Mouse (Mus musculus): ENCODE results near the gene Gle1. TPM values are rescaled to one million over a fixed set of nuclear protein-coding genes. Genes with fewer than 3 reads are reported as not detected.
A peak's percentile ranks its signal among the peaks of the same experiment; 100 is the strongest.
"Not testable (repeated sequence)": the region's sequence is repeated elsewhere in the genome, so short reads cannot be mapped to it uniquely, and the experiment has no call there.

The Gle1 gene
- total RNA-seq (2021), result 10 to 100 TPM; 43.2 to 44.4 TPM
- long read RNA-seq, full-length matches to known transcripts, result 95 of 116 reads
- long read RNA-seq, partial matches to known transcripts, result 4 of 116 reads
- long read RNA-seq, other reads (novel, unspliced or antisense), result 17 of 116 reads

- peak; percentile 96 to 97 for DNase-seq (ENCODE audit: low spot score in 2 of 2)
Measured at GRCm38 (mm10) chr2:29934906-29935599, at the start of gene Gle1. Gene Gle1, plus strand, starts transcription at chr2:29935426.

- not testable (repeated sequence) for DNase-seq (ENCODE audit: low spot score in 2 of 2)
Measured at GRCm38 (mm10) chr2:29886659-29887292, 48.5 kb upstream of the Gle1 start.

GRCm38 (mm10) chr2:29889066-29889944, 45.9 kb upstream of the Gle1 start, which contains the start of gene Odf2:
Gene Odf2, plus strand, starts transcription at chr2:29889221.
- DNase-seq (ENCODE audit: low spot score in 2 of 2), result peak; percentile 99

- DNase-seq (ENCODE audit: low spot score in 2 of 2), result peak; percentile 80 to 87
Measured at GRCm38 (mm10) chr2:29889991-29890833, 45.0 kb upstream of the Gle1 start.

- DNase-seq (ENCODE audit: low spot score in 2 of 2), result no peak
Measured at GRCm38 (mm10) chr2:29891773-29892172, 43.5 kb upstream of the Gle1 start.

- no peak for DNase-seq (ENCODE audit: low spot score in 2 of 2)
Measured at GRCm38 (mm10) chr2:29896071-29896470, 39.2 kb upstream of the Gle1 start.

- DNase-seq (ENCODE audit: low spot score in 2 of 2), result no peak
Measured at GRCm38 (mm10) chr2:29897366-29897765, 37.9 kb upstream of the Gle1 start.

- DNase-seq (ENCODE audit: low spot score in 2 of 2), result no peak
Measured at GRCm38 (mm10) chr2:29898081-29898480, 37.1 kb upstream of the Gle1 start.

GRCm38 (mm10) chr2:29902194-29902593, 33.0 kb upstream of the Gle1 start:
- DNase-seq (ENCODE audit: low spot score in 2 of 2), result no peak

GRCm38 (mm10) chr2:29908171-29908570, 27.1 kb upstream of the Gle1 start:
- not testable (repeated sequence) for DNase-seq (ENCODE audit: low spot score in 2 of 2)

GRCm38 (mm10) chr2:29910042-29910441, 25.2 kb upstream of the Gle1 start:
- DNase-seq (ENCODE audit: low spot score in 2 of 2), result no peak

- DNase-seq (ENCODE audit: low spot score in 2 of 2), result no peak
Measured at GRCm38 (mm10) chr2:29917621-29918020, 17.6 kb upstream of the Gle1 start.

- peak in 1 of 2 experiments; percentile 21 for DNase-seq (ENCODE audit: low spot score in 2 of 2)
Measured at GRCm38 (mm10) chr2:29922011-29922410, 13.2 kb upstream of the Gle1 start.

- no peak for DNase-seq (ENCODE audit: low spot score in 2 of 2)
Measured at GRCm38 (mm10) chr2:29926542-29926941, 8.7 kb upstream of the Gle1 start.

GRCm38 (mm10) chr2:29930506-29930905, 4.7 kb upstream of the Gle1 start:
- DNase-seq (ENCODE audit: low spot score in 2 of 2), result peak; percentile 30 to 62

- DNase-seq (ENCODE audit: low spot score in 2 of 2), result no peak
Measured at GRCm38 (mm10) chr2:29931194-29931593, 4.0 kb upstream of the Gle1 start.

- no peak for DNase-seq (ENCODE audit: low spot score in 2 of 2)
Measured at GRCm38 (mm10) chr2:29940073-29940472, 4.8 kb downstream of the Gle1 start.

GRCm38 (mm10) chr2:29940826-29941225, 5.6 kb downstream of the Gle1 start:
- no peak for DNase-seq (ENCODE audit: low spot score in 2 of 2)

GRCm38 (mm10) chr2:29944723-29945122, 9.5 kb downstream of the Gle1 start:
- DNase-seq (ENCODE audit: low spot score in 2 of 2), result no peak

- DNase-seq (ENCODE audit: low spot score in 2 of 2), result no peak
Measured at GRCm38 (mm10) chr2:29948896-29949295, 13.7 kb downstream of the Gle1 start.

GRCm38 (mm10) chr2:29961246-29961645, 26.0 kb downstream of the Gle1 start:
- DNase-seq (ENCODE audit: low spot score in 2 of 2), result no peak
